Mouse (Mus musculus) liver, adult 2 months (tissue): ENCODE data around the gene B230219D22Rik.
"Not testable (repeated sequence)": the region's sequence is repeated elsewhere in the genome, so short reads cannot be mapped to it uniquely, and the experiment has no call there.

Source experiments
- CTCF ChIP-seq: fragments of 200-500 bp; IDR thresholded peaks from 2 replicates; pipeline ENCODE4 v1.5.1; 2011; ENCODE audit warnings: low read depth, low read length, control low read depth
- POLR2A ChIP-seq: fragments of 200-500 bp; IDR thresholded peaks from 2 replicates; pipeline ENCODE4 v1.6.1; 2011; ENCODE audit warnings: low read length, control low read depth; ENCODE audit not compliant: insufficient read depth; ENCODE audit errors: extremely low read depth

DNA sequence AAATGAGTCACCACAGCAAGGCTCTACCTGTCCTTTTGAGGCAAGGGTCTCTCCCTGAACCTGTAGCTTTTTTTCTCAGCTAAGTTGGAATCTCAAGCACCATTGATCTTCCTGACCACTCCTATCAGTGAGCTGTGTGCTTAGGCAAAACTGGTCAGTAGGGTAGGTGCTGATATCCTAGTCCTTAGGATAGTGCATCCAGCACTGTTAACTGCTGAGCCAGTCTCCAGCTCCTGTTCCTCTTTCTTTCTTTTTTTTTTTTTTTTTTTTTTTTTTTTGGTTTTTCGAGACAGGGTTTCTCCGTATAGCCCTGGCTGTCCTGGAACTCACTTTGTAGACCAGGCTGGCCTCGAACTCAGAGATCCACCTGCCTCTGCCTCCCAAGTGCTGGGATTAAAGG is 3.1 kb downstream of the B230219D22Rik start:
- not testable (repeated sequence) for TF ChIP-seq POLR2A, CTCF
